Mouse (Mus musculus) lung, adult 2 months (tissue): ENCODE data around the gene Sacs.

Experiments
- CTCF ChIP-seq: fragments of 200-500 bp; IDR thresholded peaks from 2 replicates; pipeline ENCODE4 v1.5.1; 2011; ENCODE audit warnings: mild to moderate bottlenecking, low read length, control low read depth; ENCODE audit not compliant: insufficient read depth
- POLR2A ChIP-seq: fragments of 200-500 bp; IDR thresholded peaks from 2 replicates; pipeline ENCODE4 v1.6.1; 2011; ENCODE audit warnings: low read depth, mild to moderate bottlenecking, control low read depth, low read length, borderline replicate concordance; ENCODE audit errors: extremely low read depth

DNA sequence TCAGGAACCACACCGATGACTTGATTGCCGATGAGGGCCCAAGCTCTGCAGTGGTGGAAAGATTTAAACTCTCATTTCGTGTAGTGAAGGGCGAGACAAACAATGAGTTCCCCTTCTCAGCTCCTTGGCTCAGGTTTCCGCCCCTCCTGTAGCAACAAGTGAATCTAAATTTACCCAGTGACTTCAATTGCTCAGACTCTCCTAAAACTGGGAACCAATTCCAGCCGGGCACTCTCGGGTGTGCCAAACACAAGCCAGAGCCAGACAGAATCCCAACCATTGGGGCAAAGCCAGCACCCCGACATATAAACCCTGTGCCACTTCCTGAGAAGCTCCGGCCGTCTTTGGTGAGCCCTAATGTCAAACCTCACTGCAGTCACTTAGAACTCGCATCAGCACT lies 120.1 kb downstream of the Sacs start, which contains the start of gene Sgcg:
- no peak for TF ChIP-seq POLR2A
- TF ChIP-seq CTCF = no peak
